Mouse (Mus musculus) hindbrain, embryonic 10.5 days (tissue): ENCODE measurements at regions not wholly inside any gene's neighbourhood (a gene's known extent, or its start where the extent isn't known, plus 50 kb on each side); places are given as distances from the start of the nearest gene placed in this dataset.

Experiments used
- DNase-seq: peaks from one replicate; pipeline ENCODE4 v3.0.0-alpha.2; 2017; ENCODE audit warnings: low spot score
- H3K27ac ChIP-seq: fragments of 300-500 bp; sonication (generic); 2 replicates; pipeline ENCODE4 v1.5.1; 2016; ENCODE audit warnings: mild to moderate bottlenecking, moderate library complexity
- H3K27me3 ChIP-seq: fragments of 300-500 bp; sonication (generic); 2 replicates; pipeline ENCODE4 v1.6.1; 2016; ENCODE audit warnings: mild to moderate bottlenecking; ENCODE audit not compliant: poor library complexity, insufficient read depth, severe bottlenecking
- H3K36me3 ChIP-seq: fragments of 300-500 bp; sonication (generic); 2 replicates; pipeline ENCODE4 v1.6.1; 2016; ENCODE audit warnings: mild to moderate bottlenecking, moderate library complexity
- H3K4me1 ChIP-seq: fragments of 300-500 bp; sonication (generic); replicated peaks from 2 replicates; pipeline ENCODE4 v1.6.1; 2016; ENCODE audit warnings: mild to moderate bottlenecking
- H3K4me3 ChIP-seq: fragments of 300-500 bp; sonication (generic); 2 replicates; pipeline ENCODE4 v1.5.1; 2016; ENCODE audit warnings: mild to moderate bottlenecking, moderate library complexity
- H3K9me3 ChIP-seq: fragments of 300-500 bp; sonication (generic); 2 replicates; pipeline ENCODE4 v1.6.1; 2016; ENCODE audit warnings: mild to moderate bottlenecking, moderate library complexity
- WGBS: fragments of 180-500 bp; shearing (Covaris S2); methylation state at CpG from one replicate; pipeline ENCODE4 v1.1.7; 2016; 5-methylcytosine and 5-hydroxymethylcytosine counted together

DNA sequence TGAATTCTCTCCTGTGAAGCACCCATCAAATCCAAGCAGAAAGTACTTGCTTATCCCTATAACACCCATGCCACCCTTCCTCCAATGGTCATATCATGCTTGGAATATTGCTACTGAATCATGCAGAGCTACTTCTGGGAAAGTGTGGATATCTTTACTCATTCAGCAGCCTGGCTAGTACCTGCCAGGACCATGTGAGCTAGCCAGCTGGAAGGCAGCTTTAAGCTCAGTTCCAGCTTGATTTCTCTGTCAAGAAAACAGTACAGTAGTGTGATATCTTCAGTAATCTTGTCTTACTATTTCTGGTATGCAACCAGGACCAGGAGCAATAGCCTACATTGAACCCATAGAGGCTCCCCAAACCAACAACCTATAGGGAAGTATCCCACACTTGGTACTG lies 2883.7 kb downstream of the Poteg start:
- Histone ChIP-seq H3K4me3 (no peak overlapping the region), H3K9me3 (no peaks in the 10 kb centered on the region), H3K27me3 (no peaks in the 10 kb centered on the region), H3K4me1 (no peaks in the 10 kb centered on the region), H3K36me3 (no peaks in the 10 kb centered on the region), H3K27ac (no peak overlapping the region)
- no peak for DNase-seq

DNA sequence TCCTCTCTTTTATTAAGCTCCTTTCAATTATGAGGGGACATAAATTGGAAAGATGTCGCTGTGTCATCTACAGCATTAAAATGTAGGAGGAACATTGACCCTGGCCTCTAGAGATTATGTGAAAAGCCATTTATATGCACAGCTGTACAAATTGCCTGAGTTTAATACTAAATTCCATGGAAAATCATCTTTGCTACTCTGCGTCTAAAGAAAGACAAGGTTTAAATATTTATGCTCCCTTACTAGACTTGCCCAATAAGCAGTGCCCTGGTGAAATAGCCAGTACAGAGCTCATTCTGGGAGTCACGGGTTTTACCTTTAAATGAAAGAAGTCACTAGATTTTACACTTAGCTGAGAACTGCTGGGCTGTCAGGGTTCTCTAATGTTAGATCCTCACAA lies 2885.9 kb downstream of the Poteg start:
- WGBS = 81% methylated on average over 3 of the region's 3 CpGs
- DNase-seq = no peak

DNA sequence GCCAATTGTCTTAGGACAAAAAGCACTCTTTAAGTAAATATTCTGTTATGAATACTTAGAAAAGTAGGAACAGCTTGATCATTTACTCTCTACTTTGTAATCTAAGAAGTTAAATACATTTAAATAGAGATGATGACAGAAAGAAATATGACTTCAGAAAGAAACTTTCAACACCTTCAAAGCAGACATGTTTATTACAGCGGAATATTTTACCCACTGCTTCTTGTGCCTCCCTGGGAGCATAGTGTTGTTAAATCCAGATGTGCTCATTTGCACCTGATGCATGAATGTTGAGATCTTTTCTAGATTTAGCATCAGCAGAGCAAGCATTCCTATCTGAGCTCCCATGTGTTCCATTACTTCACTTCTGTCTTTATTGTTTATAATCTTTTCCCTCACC lies 2912.0 kb downstream of the Poteg start:
- H3K27me3 ChIP-seq = no peaks in the 10 kb centered on the region
- WGBS = 86% methylated on average over 1 of the region's 1 CpGs
- no peaks in the 10 kb centered on the region for H3K36me3 ChIP-seq
- no peak overlapping the region for H3K27ac ChIP-seq
- H3K4me1 ChIP-seq = no peaks in the 10 kb centered on the region
- H3K9me3 ChIP-seq = no peaks in the 10 kb centered on the region
- no peak for DNase-seq
- no peak overlapping the region for H3K4me3 ChIP-seq

More for the DNA sequence above, 2885.9 kb downstream of the Poteg start:
- H3K27ac ChIP-seq = no peak overlapping the region
- H3K36me3 ChIP-seq = no peaks in the 10 kb centered on the region
- no peak overlapping the region for H3K4me3 ChIP-seq
- no peaks in the 10 kb centered on the region for H3K27me3 ChIP-seq
- H3K4me1 ChIP-seq = no peaks in the 10 kb centered on the region
- H3K9me3 ChIP-seq = no peaks in the 10 kb centered on the region

DNA sequence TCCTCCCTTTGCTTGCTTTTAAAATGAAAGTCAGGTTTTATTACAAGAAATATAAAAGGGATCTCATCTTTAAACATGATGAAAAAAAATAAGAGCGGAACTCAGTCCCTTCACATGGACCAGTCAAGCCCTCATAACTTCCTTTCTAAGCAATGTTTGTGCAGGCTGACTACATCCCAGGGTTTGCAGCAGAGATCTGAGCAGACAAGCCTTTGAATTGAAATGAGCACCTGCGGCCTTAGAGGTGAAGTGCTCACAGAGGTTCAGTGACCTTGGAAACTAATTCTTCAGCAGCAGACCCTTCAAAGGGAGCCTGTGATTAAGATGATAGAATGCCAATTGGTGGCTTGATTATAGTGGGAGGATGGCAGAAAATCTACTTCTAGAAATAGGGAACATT lies 2918.3 kb downstream of the Poteg start:
- no peak for DNase-seq
- Histone ChIP-seq H3K27ac (no peak overlapping the region), H3K4me3 (no peak overlapping the region), H3K36me3 (no peaks in the 10 kb centered on the region), H3K27me3 (no peaks in the 10 kb centered on the region), H3K9me3 (no peaks in the 10 kb centered on the region), H3K4me1 (no peaks in the 10 kb centered on the region)
- WGBS = 75% methylated on average over 2 of the region's 2 CpGs

DNA sequence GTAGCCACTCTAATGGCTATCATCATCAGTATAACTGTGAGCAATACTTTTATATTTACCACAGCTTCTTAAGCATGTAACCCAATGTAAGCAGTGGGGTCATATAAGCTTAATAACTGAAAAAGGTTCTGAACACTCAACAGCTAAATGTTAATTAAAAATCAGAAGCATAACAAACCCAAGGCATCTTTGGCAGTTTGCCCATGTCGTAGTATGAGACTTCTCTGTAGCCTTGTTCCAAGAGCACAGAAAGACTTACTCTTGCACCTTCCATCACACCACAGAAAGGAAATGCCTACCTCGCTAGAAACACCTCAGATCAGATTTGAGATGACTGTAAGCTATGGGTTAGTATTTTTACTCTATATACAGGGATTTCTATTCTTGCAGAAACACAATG lies 2944.5 kb downstream of the Poteg start:
- Histone ChIP-seq H3K27me3 (no peaks in the 10 kb centered on the region), H3K27ac (no peak overlapping the region), H3K4me3 (no peak overlapping the region), H3K4me1 (no peaks in the 10 kb centered on the region), H3K9me3 (no peaks in the 10 kb centered on the region), H3K36me3 (no peaks in the 10 kb centered on the region)
- no peak for DNase-seq
- WGBS = 84% methylated on average over 2 of the region's 2 CpGs

DNA sequence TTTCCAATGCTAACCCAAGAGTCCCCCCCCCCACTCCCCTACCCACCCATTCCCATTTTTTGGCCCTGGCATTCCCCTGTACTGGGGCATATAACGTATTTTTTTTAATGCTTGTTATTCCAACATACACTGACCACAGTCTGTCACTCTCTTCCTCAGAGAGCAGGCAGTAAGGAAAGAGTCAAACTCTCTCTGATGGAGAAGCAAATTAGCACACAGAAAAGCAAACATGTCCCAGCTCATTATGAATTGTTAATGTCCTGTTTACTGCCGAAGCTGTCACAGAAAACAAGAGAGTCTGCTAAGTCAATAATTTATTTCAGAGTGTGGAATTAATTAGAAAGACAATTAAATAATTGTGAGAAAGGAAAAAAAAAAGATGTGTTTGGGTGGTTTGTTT lies 2989.1 kb upstream of the 5930422O12Rik start:
- no peaks in the 10 kb centered on the region for H3K9me3 ChIP-seq
- no peak overlapping the region for H3K4me3 ChIP-seq
- H3K27me3 ChIP-seq = no peaks in the 10 kb centered on the region
- DNase-seq = no peak
- H3K27ac ChIP-seq = no peak overlapping the region
- H3K36me3 ChIP-seq = no peaks in the 10 kb centered on the region
- H3K4me1 ChIP-seq = no peaks in the 10 kb centered on the region
- WGBS = 82% methylated on average over 2 of the region's 2 CpGs

DNA sequence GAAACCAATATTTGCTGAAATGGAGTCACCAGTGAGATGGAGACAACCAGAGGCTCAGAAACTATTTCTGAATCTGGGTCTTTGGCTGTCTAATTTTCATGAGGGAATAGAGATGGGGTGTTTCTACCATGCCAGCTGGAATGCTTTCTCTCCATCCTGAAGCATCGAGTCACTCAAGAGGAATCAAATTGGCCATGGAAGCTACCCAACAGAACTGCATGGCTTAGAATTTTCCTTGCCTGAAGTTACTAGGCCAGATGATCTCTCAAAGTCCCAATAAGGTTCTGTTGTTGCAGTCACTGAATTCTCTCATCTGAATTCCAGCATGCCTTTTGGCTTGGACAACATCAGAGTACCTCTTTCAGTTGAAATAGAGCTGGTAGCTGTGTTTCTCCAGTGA lies 2986.7 kb upstream of the 5930422O12Rik start:
- Histone ChIP-seq H3K36me3 (no peaks in the 10 kb centered on the region), H3K4me1 (no peaks in the 10 kb centered on the region), H3K27me3 (no peaks in the 10 kb centered on the region), H3K9me3 (no peaks in the 10 kb centered on the region), H3K27ac (no peak overlapping the region), H3K4me3 (no peak overlapping the region)
- no peak for DNase-seq
- WGBS = 91% methylated on average over 1 of the region's 1 CpGs

DNA sequence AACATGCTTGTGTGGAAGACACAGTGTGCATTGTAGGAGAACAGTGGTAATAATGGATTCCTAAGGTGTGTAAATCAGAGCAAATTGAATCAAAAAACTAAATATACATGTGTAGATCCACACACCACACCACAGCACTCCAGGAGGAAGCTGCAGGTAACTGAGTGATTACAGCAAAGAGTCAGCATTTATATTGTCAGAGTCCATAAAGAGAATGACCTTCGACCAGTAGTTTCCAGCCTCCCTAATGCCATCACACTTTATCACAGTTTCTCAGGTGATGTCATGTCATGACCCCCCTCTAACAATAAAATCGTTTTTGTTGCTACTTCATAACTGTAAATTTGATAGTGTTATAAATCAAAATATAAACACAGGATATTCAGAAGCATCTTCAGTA lies 2984.6 kb upstream of the 5930422O12Rik start:
- no peak for DNase-seq
- H3K27ac ChIP-seq = no peak overlapping the region
- no peaks in the 10 kb centered on the region for H3K9me3 ChIP-seq
- WGBS = 85% methylated on average over 2 of the region's 2 CpGs
- no peaks in the 10 kb centered on the region for H3K36me3 ChIP-seq
- no peaks in the 10 kb centered on the region for H3K4me1 ChIP-seq
- H3K4me3 ChIP-seq = no peak overlapping the region
- no peaks in the 10 kb centered on the region for H3K27me3 ChIP-seq

DNA sequence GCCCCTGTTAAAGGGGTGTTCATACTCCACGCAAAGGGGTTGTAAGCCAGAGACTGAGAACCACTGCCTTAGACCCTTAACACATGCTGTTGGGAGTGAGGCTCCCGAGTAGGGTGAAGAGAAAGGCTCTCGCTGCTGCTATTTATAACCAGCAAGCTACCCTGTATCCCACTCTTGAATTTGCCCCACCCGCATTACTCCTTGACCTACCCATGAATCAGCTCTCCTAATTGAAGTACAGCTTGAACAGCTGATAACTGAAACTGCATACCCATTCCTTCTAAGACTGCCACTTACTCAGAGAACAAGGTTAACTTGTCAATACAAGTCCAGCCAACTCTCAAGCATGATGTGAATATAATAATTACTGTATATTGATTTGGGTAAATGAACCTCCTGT lies 2984.2 kb upstream of the 5930422O12Rik start:
- WGBS = 81% methylated on average over 4 of the region's 4 CpGs
- Histone ChIP-seq H3K4me3 (no peak overlapping the region), H3K4me1 (no peaks in the 10 kb centered on the region), H3K27ac (no peak overlapping the region), H3K9me3 (no peaks in the 10 kb centered on the region), H3K27me3 (no peaks in the 10 kb centered on the region), H3K36me3 (no peaks in the 10 kb centered on the region)
- DNase-seq = no peak

DNA sequence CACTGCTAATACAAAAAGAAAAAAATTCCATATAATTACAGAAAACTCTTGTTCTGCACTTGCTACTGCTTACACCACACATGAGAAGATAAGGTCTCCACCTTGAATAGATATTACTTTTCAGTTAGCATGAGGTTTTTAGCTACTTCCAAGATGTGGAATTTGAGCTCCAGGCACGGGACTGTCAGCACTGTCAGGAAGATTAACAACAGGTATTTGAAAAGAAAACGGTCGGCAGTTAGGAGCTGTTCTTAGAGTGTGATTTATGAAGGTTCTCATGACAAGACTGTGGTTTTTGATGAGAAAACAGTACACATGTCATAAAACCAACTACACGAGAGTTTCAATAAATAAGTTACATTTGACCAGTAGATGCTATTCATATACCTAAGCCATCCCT lies 2970.4 kb upstream of the 5930422O12Rik start:
- no peak overlapping the region for H3K27ac ChIP-seq
- no peaks in the 10 kb centered on the region for H3K27me3 ChIP-seq
- H3K4me1 ChIP-seq = no peaks in the 10 kb centered on the region
- no peak overlapping the region for H3K4me3 ChIP-seq
- no peaks in the 10 kb centered on the region for H3K36me3 ChIP-seq
- DNase-seq = no peak
- WGBS = 83% methylated on average over 4 of the region's 4 CpGs
- no peaks in the 10 kb centered on the region for H3K9me3 ChIP-seq

DNA sequence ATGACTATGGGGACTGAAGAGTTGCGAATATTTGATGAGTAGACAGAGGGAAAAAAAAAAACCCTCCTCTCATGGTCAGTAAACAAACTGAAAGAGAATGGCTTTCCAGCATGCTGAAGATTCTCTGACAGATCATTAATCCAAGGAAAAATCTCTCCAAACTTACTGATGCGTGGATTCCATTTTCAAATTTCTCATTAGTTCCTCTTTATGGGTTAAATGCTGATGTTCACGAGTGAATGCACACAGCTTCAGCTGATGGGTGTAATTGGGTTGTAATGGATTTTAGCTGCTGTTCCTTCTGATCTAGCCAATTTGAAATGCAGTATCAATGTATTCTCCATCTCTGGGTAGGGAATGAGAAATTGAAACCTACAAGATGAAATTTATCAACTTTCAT lies 2945.6 kb upstream of the 5930422O12Rik start:
- 70% methylated on average over 3 of the region's 3 CpGs for WGBS
- H3K9me3 ChIP-seq = peaks cover 2% of the 10 kb centered on the region; the same call in 1 of the 2 replicates
- H3K4me3 ChIP-seq = no peak overlapping the region
- H3K27me3 ChIP-seq = no peaks in the 10 kb centered on the region
- DNase-seq = no peak
- no peaks in the 10 kb centered on the region for H3K4me1 ChIP-seq
- no peak overlapping the region for H3K27ac ChIP-seq
- H3K36me3 ChIP-seq = no peaks in the 10 kb centered on the region

DNA sequence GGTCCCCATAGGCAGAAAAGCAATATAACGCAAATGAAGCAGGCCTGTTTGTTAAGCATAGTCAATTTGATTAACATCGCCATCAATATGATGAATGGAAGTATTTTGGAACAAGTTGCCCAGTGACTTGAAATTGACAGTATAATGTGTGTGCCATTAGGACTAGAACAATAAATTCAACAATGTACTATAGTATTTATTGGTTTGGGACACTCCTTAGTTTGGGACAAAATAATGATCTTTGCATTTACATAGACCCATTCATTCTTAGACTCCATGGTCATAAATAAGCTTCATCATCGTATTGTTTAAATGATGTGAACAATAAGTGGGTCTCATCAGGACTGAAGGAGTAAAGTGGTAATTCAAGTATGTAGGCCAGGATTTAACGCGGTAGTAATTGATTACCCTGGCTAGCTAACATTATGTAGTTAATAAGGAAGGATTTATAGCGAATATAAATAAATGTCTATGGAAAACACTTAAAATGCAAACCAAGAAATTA lies 2933.6 kb upstream of the 5930422O12Rik start:
- no peak for DNase-seq
- no peaks in the 10 kb centered on the region for H3K27me3 ChIP-seq
- no peak overlapping the region for H3K27ac ChIP-seq
- no peaks in the 10 kb centered on the region for H3K4me1 ChIP-seq
- 86% methylated on average over 6 of the region's 6 CpGs for WGBS
- no peaks in the 10 kb centered on the region for H3K36me3 ChIP-seq
- H3K4me3 ChIP-seq = no peak overlapping the region
- no peaks in the 10 kb centered on the region for H3K9me3 ChIP-seq

DNA sequence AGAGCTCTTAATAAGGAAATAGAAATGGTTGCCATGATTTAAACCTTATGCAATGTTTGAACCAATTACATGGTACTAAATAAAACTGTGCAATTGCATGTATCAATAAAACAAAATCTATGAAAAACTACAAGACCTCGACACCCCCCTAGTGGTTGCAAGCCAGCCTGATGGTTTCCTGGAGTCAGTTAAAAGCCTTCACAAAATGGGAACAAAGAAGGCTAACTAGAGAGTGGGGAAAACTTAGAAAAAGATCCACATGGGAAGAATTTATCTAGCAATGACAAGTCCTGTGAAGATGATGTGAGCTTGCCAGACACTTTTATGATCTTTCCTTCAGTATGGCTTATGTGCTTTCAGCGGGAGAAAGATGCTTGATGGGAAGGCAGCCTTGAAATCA lies 2926.3 kb upstream of the 5930422O12Rik start:
- Histone ChIP-seq H3K27ac (no peak overlapping the region), H3K4me3 (no peak overlapping the region), H3K36me3 (no peaks in the 10 kb centered on the region), H3K4me1 (no peaks in the 10 kb centered on the region), H3K27me3 (no peaks in the 10 kb centered on the region), H3K9me3 (no peaks in the 10 kb centered on the region)
- no peak for DNase-seq
- WGBS = 73% methylated on average over 2 of the region's 2 CpGs

DNA sequence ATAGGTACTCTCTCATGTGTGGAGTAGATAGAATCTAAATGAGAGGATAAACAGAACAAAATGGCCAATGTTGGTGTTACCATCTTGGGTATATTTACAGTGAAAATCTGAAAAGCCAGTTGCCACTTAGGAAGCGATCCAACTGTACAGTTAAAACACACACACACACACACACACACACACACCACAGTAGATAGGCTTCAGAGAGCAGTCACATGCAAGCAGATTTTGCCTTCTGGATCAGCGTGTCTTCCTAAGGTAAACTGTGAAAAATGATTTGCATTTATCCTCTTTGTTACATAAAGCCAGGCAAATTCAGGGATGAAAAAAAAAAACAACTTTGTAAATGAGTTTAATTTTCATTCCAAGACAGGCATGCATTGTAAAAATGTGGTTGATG lies 2917.2 kb upstream of the 5930422O12Rik start:
- Histone ChIP-seq H3K36me3 (no peaks in the 10 kb centered on the region), H3K4me1 (no peaks in the 10 kb centered on the region), H3K27ac (no peak overlapping the region), H3K9me3 (no peaks in the 10 kb centered on the region), H3K27me3 (no peaks in the 10 kb centered on the region), H3K4me3 (no peak overlapping the region)
- 89% methylated on average over 2 of the region's 2 CpGs for WGBS
- no peak for DNase-seq
